In the genomic region with DNA sequence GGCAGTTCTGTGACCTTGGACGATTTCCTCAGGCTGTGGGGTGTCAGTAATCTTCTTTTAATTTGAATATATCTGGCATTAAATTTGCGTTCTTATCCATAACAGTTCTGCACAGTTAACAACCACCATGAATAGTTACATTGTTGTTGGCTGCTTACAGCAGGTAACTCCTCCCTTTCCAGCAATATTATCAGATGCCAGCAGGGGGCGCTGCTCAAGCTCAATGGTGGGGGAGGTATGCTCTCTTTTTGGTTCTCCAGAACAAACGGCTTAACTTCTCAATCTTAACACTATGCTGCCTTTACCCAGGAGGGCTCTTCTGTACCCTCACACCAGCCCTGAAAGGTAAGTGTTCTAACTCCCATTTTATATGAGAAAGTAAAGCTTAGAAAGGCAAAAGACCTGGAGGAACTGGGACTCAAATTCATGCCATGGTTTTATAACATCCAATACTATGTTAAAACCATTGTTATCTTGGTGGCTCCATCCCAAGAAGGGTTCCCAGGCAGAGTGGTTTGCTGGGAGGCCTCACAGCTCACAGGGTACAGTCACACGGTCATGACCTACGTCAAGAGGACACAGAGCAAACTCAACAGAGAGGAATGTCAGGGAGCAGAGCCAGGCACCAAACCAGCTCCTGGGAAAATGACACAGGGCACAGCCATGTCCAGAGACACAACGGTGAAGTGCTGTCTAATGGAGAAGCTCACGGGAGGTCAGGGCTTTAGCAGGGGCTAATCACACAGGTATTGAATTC, we compare ENCODE assay signal across 1 mouse cellular context.
TF ChIP-seq lines count a peak whose summit lies in the region.

No protein-coding gene starts in this region.

TF ChIP-seq in MEL, 35 proteins besides CTCF, POLR2A, EP300 and RAD21 (continued from another document):
- no peak for TF ChIP-seq MAX (IDR thresholded peaks at IDR 0.05; ENCODE audit: low read length)
- TF ChIP-seq SIN3A (IDR thresholded peaks at IDR 0.05; ENCODE audit: low read length) = no peak
- no peak for TF ChIP-seq ELF1 (IDR thresholded peaks at IDR 0.05; ENCODE audit: low read depth, low read length)
- peak; percentile 23; the same call in 1 of the 2 replicates for TF ChIP-seq MAZ (IDR thresholded peaks at IDR 0.05; ENCODE audit: low read depth, low read length)
- TF ChIP-seq POLR2AphosphoS5 (IDR thresholded peaks at IDR 0.05; ENCODE audit: borderline replicate concordance, low read depth, low read length) = no peak
- no peak for TF ChIP-seq USF1 (IDR thresholded peaks at IDR 0.05; ENCODE audit: low read depth, low read length)
- no peak for TF ChIP-seq ZNF384 (IDR thresholded peaks at IDR 0.05; ENCODE audit: low read depth, low read length)
- TF ChIP-seq HCFC1 (IDR thresholded peaks at IDR 0.05; ENCODE audit: low read depth, low read length) = no peak
- TF ChIP-seq SMC3 (IDR thresholded peaks at IDR 0.05; ENCODE audit: low read depth, low read length) = peak; percentile 57
- no peak for TF ChIP-seq RCOR1 (IDR thresholded peaks at IDR 0.05; ENCODE audit: low read depth, low read length)
- no peak for TF ChIP-seq ZKSCAN1 (IDR thresholded peaks at IDR 0.05; ENCODE audit: low read depth, low read length)
